Mouse (Mus musculus): ENCODE results near the gene Cenpa.
A peak's percentile ranks its signal among the peaks of the same experiment; 100 is the strongest.

Cenpa gene

DNA sequence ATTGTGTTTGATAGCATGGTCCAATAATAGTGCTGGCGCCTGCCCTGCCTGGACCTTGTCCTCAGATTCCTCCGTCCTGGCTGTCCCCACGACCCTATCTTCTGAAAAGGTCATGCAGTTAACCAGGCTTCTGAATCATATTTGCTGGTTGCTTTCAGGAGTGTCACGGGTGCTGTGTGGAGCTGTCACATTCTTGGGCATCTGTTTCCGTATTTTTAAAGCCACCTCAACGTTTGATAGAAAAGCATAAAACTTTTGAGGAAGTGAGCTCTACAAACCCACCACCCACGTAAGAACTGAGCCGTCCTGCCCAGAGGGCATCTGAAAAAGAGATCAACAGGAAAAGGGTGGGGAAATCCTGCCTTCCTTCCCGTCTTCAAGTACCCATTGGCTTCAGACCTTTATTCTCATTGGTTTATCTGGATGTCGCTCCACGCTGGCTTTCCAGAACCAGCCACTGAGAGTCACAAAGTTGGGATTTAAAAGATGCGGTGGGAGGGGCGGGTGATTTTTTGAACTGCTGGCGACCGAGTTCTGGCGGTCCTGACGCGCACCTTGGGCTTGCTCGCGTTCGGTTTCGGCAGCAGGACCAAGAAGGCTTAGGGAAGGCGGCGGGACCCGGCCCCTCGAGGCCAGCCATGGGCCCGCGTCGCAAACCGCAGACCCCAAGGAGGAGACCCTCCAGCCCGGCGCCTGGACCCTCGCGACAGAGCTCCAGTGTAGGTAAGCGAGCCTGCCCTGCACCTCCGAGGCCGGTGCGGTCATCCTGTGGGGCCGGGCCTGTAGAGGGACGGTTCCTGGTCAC, at the start of gene Cenpa:
Gene Cenpa (plus strand): TSS at position 387 of the 805 bp plus-strand sequence.
- DNase-seq (ENCODE audit: low read depth, low spot score), result peak; percentile 96

DNA sequence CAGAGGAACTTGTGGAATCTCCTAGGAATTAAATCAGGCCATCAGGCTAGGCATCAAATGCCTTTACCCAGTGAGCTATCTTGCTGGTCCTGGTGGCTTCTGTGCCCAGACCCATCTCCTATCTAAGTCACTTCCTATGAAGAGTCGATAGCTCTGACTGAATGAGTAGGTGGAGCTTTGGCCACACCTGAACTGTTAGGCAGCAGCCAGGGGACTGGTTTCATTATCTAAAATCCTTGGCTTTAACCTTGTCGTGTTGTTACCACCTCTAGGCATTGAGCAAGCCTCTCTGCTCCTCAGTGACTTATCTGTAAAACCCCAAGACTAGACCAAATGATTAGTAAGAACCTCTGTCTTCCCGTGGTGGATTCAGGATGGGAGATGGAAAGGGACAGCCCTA, 49.2 kb upstream of the Cenpa start:
- no peak for DNase-seq (ENCODE audit: low read depth, low spot score)

DNA sequence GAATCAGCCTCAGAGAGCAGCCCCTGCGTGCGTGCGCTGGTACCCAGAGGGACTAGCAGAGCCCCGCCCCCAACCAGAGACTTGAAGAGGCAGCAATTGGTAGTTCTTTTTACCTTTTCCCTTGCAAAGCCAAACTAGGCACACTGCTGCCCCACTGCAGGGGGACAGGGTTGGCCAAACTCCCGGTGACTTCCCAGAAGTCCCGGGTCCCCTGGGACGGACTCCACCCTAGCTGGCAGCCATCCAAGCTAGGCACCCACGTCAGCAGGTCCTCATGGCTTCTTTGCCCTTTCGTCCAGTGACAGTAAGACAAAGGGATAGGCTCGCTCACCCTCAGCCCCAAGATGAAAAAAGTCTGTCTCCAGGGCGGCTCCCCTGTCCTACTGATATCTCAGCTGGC, 48.7 kb upstream of the Cenpa start:
- DNase-seq (ENCODE audit: low read depth, low spot score), result peak; percentile 16

DNA sequence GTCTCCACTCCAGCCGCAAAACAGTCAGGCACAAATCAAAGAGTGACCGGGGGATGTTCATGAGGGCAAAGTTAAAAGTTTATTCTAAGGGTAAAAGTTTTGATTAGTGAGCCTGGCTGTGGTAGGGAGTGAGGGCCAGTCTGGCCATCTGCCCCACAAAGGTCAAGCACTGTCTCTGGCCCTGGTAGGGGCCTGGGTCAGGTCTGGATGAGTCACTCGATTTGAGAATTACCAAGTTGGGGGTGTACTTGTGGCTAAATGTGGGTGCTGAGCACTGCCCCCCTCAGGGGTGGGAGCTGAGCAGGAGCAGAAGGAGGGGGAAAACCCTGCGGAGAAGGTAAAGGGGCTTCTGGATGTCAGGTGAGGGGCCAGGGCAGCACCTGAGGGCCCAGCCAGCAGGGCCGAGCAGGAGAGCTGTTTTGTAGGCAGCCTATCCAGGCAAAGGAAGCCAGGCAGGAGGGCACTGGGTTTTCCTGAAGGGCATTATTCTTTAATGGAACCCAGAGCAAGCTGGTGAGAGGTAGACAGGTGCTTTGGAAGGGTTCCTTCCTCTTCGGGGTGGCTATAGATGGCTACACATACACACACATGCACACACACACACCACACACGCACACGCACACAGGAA, 48.1 kb upstream of the Cenpa start:
- DNase-seq (ENCODE audit: low read depth, low spot score), result no peak

DNA sequence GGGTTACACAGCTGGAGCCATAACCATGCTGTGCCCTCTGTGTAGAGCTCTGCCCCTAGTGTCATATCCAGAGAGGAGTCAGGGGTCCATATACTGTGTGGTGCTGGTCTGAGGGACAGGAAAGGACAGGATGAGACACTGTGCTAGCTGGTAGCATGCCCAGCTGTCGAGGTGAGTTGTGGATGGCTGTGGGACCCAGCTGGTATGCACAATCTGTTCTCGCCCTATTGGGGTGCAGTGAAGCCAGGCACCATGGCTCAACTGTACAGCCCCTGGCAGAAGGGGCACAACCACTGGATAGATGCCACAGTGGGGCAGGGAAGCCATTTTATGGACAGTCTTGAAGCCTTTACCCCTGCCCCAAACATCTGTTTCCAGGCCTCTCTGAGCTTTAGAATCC, 47.4 kb upstream of the Cenpa start:
- no peak for DNase-seq (ENCODE audit: low read depth, low spot score)

DNA sequence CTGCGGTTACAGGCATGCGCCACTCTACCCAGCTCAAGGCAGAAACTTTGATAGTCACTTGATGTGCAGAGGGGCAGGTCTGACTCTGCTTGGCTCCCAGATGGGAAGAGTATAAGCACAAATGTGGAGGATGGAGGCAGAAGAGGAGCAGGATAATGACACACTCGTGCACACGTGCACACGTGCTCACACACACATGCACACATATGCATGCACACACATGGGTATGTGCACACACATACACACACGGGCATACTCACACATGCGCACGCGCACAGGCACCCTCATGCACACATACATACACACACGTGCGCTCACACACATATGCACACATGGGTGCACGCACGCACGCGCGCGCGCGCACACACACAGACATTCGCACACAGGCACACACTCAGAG, 46.0 kb upstream of the Cenpa start:
- no peak for DNase-seq (ENCODE audit: low read depth, low spot score)

DNA sequence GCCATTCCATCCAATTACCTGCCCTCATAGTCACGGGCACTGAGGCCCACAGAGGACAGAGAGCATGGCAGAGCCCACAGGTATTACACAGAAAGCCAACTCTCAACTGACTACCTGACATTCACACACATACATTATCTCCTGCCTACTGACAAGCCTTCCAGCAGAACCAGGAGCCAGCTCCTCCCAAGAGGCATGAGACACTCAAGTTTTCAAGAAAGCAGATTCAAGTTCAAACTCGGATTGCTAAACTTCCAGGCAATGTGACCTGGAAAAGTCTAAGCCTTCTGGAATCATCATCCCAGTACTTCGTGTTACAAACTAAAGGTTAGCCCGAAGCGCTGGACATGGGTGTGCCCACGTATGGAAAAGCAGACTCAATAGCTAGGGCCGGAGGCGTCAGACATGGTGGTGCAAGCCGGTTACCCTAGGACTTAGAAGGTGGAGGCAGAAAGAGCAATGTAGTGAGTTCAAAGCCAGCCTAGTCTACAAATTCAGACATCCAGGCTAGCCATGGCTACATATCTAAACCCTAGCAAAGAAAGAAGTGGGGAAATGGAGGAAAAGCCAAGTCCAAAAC, 45.3 kb upstream of the Cenpa start:
- DNase-seq (ENCODE audit: low read depth, low spot score), result no peak

DNA sequence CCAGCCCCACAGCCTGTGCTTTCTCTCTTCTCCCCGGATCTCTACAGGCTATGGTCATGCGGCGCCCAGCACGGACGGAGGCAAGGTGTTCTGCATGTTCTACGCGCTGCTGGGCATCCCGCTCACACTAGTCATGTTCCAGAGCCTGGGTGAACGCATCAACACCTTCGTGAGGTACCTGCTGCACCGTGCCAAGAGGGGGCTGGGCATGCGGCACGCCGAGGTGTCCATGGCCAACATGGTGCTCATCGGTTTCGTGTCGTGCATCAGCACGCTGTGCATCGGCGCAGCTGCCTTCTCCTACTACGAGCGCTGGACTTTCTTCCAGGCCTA, 44.8 kb upstream of the Cenpa start:
- no peak for DNase-seq (ENCODE audit: low read depth, low spot score)

DNA sequence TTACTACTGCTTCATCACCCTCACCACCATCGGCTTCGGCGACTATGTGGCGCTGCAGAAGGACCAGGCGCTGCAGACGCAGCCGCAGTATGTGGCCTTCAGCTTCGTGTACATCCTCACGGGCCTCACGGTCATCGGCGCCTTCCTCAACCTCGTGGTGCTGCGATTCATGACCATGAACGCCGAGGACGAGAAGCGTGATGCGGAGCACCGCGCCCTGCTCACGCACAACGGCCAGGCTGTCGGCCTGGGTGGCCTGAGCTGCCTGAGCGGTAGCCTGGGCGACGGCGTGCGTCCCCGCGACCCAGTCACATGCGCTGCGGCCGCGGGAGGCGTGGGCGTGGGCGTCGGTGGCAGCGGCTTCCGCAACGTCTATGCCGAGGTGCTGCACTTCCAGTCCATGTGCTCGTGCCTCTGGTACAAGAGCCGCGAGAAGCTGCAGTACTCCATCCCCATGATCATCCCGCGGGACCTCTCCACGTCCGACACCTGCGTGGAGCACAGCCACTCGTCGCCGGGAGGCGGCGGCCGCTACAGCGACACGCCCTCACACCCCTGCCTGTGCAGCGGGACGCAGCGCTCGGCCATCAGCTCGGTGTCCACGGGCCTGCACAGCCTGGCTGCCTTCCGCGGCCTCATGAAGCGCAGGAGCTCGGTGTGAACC, 44.3 kb upstream of the Cenpa start:
- DNase-seq (ENCODE audit: low read depth, low spot score), result no peak

DNA sequence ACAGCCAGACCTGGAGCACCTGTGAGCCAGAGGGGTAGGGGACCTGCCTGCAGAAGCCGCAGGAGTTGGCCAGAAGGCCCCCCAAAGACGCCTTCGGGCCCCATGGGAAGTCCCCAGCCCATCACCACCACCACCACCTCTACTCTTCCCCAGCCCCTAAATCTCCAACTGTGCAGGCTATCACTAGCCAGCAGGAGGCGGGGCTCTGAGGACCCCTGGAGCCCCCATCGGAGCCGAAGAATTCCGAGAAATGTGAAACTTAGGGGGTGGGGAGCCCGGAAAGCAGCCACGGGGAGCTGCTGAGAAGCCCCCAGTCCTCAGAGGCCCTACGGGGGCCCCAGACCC, 43.8 kb upstream of the Cenpa start:
- DNase-seq (ENCODE audit: low read depth, low spot score), result no peak

DNA sequence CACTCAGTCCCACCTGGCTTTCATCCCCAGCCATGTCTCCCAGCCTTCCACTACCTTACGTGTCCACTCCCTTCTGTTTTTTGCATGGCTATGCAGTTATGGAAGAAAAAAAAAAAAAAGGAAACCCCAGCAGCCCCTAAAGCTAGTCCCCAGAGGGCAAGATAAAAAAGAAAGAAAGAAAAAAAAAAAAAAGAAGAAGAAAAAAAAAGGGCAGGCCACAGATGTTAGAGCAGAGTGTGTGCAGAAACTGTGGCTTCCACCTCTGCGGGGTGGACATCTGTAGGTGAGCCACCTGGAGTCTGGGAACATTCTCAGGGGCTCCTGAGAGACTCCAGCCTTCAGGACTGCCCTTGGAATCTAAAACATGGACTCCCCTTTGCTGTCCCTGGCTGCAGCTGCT, 43.2 kb upstream of the Cenpa start:
- DNase-seq (ENCODE audit: low read depth, low spot score), result no peak

DNA sequence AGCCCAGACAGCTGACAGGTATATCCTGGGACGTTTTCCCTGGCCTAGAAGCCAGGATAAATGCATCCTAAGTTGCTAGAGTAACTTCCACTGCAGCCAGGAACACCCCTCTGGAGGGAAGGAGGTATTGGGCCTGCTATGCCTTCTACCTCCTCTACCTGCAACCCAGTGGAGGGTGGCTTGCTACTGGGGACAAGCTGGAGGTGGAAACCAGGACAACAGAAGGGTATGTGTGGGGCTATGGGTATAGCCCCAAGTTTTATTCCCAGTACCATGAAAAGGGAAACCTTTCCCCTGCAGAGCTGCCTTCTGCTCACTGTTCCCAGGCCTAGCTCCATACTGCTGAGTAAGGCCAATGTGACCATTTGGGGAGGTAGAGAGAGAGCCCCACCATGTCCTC, 42.3 kb upstream of the Cenpa start:
- DNase-seq (ENCODE audit: low read depth, low spot score), result no peak

DNA sequence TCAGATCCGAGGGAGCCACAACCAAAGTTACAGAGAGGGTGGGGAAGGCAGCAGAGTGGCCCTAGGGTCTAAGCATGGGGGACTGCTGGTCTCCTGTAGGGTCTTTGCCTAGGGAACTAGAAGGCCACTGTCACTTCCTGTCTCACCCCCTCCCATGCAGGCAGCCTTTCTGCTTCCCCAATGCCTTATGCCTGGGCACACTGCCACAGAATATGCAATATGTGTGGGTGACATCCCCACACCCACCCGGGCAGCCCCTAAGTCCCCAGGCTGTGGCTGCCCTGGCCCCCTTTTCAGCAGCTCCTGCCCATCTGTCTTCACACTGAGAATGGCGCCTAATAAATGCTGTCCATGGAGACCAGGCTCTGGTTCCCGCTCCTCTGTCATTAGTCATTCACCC, 41.7 kb upstream of the Cenpa start:
- DNase-seq (ENCODE audit: low read depth, low spot score), result no peak

DNA sequence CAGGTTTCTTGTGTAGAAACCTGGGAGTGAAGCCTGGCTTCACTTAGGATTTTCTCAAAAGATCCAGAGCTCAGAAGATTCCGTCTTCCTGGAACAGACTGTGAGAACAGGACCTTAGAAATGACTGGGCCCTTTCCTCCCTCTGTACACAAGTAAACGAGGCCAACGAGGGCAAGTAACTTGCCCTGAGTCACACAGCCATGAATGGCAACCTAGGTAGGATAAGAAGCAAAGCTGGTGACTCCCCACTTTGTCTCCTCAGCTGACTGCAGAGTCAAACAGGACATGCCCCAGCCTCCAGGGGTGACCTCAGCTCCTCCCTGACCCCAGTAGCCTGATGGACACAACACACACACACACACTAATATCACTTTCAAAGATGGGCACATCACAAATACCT, 41.2 kb upstream of the Cenpa start:
- DNase-seq (ENCODE audit: low read depth, low spot score), result no peak

DNA sequence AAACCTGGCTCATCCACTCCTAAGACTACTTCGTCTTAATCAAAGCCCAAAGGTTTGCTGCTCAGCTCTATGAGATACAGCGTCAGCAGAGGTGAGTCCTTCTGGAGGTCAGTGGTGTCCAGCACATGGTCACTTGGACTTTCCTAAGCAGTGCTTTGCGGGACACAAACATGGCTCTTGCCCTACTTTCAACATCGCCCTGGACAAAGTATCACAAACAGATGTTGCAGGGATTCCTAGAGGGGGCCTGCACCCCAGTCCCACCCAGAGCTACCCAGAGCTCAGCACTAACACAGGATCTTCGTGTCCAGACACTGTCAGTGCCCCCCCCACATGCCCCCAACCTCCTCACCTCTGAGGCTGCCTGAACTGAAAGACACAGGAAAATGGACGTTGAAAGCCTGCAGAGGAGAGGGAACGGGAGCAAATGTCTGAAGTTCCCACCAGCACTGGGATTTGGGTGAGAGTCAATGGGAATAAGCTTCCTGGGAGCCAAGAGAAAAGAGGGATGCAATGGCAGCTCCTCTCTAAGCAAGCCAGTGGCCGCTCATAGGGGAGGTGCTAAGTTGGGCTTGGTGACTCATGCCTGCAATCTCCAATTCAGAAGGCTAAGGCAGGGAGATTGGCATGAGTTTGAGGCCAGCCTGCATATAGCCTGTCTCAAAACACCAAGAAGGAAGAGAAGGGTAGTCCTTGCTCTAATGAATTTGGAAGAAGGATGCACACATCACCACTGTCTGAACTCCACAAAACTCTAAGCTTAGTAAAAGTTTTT, 40.1 kb upstream of the Cenpa start:
- DNase-seq (ENCODE audit: low read depth, low spot score), result no peak

DNA sequence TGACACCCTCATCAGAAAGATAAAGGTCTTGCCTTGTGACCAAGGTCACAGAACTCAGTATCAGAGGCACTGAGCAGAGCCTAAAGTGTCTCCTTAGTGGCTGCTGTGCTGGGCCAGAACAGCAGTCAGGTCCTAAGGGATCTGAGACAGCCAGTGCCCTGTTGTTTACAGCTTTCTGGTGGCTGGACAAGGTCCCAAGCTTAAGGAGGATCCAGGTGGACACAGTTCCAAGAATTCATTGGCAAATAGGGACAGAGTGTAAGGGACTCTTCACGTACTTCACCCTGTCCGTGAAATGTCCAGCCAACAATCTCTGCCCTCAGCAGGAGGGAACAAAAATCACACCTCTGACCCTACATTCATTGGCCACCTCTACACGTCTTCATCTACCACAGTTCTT, 38.1 kb upstream of the Cenpa start:
- DNase-seq (ENCODE audit: low read depth, low spot score), result no peak

DNA sequence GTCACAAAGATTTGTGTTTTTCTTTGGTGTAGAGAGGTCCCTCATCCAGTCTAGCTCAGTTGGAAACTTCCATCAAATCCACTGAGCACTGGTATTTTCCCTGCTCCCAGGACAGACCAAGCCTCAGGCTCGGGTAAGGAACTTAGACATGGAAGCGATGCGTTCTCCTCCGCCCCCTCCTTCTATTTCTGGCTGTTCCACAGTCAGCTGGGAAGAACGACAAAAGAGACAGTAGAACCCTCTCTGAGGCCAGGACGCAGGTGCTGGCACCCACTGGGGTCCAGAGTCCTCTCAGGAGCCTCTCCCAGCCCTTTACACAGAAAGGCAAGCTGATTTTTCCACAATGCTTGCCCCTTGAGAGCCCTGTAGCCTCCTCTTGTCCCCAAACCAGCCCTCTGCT, 36.2 kb upstream of the Cenpa start:
- DNase-seq (ENCODE audit: low read depth, low spot score), result no peak

DNA sequence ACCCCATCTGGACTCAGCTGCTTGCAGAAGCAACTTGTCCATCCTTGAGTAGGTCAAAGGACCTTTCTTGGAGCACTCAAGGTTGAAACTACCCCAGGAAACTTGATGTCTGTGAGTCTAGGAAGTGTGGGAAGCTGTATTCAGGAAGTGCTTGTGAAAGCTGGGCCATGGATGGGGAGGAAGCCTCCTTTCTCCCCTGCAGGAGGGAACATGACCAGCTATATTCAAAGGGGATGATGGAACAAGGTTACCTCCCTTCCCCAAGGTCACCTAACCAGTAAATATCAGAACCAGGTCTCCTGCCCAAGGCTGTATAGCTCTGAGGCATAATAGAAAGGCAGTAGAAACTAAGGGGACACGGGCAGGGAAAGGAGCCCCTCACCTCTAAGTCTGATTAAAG, 34.4 kb upstream of the Cenpa start:
- no peak for DNase-seq (ENCODE audit: low read depth, low spot score)

DNA sequence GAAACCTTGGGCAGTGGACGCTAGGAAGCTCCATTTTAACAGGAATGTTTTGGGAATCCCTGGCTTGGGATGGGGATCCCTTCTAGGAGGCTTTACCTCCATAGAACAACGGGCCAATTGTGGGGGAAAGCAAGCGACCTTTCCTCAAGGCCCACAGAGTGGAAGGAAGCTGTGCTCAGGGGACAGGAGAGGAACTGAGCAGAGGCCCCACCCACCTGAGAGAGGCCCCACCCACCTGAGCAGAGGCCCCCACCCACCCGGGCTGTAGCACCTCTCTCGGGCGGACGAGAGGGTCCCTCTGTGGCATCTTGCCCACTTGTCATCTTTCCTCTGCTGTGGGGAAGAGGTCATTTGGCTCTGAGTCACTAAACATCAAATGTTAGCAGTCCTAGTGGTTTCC, 29.6 kb upstream of the Cenpa start:
- DNase-seq (ENCODE audit: low read depth, low spot score), result no peak

DNA sequence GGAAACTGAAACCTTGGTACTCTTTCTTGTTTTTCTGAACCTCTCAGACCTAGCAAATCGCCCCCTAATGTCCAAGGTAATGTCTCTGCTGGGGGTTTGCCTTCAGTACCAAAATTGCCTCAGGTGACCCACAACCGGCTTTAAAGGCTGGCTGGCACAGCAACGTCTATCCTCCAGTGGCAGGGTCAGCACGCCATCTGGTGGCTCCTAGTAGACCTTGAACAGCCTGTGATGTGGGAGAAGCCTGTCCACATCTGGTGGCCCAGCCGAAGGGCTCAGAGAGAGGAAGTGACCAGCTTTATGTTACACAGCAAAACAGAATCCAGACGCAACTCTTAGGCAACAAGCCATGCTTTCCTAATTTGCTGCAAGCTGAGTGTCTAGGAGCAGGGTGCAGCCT, 28.5 kb upstream of the Cenpa start:
- DNase-seq (ENCODE audit: low read depth, low spot score), result peak; percentile 38

DNA sequence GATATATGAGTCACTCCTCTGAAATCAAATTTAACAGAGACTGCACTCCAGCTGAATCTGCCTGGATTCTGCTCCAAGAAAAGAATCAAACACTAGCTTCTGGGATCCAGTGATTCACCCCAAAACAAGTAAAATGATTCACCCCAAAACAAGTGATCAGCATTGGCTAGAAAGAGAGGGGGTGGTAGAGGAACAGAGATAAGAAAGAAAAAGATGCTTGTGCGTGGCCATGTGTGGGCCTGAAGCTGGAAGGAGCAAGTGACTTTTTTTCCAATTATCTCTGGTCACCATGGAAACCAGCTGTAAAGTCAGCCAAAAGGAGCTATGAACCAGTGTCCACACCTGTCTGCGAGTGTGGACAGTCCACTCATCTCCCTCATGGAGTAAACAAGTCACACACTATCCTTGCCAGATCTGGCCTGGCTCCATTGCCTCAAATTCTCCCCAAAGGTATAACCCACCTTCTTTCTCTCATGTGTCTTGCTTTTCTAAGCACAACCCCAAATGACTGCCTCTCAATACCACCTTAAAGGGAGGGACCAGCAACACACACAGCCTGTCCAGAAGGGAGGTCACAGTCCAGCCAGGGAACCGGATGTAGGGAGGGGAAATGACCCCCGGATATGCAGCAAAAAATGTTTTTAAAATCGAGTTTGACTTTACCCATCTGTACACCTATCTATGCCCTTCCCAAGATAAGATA, 22.9 kb upstream of the Cenpa start:
- no peak for DNase-seq (ENCODE audit: low read depth, low spot score)

DNA sequence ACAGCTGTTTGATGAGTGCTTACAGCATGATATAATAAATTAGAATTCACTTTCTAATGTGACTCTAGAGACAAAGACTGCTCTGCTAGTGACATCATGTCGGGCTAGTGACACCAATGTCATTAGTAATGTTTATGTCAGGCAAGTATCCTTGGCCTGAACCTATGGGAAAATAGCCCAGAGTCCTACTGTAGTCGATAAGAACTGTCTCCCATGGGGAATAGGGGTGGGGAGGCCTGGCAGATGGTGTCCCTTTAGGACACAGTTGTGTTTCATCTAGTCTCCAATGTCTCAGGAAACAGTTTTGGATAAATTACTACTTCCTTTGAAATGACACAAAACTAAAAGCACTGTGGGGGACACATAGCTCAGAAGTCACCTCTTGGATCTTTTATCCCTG, 20.5 kb upstream of the Cenpa start:
- no peak for DNase-seq (ENCODE audit: low read depth, low spot score)
